Mouse (Mus musculus) hindbrain, embryonic 16.5 days (tissue): ENCODE measurements around the gene Naaladl1. TPM values are rescaled to one million over a fixed set of nuclear protein-coding genes. Genes with fewer than 3 reads are reported as not detected.
A peak's percentile ranks its signal among the peaks of the same experiment; 100 is the strongest.
"Not testable (repeated sequence)": the region's sequence is repeated elsewhere in the genome, so short reads cannot be mapped to it uniquely, and the experiment has no call there.

Experiments
- ATAC-seq: fragments of 200-750 bp; cut with Nextera tagmentation; 2 replicates; pipeline ENCODE4 v1.8.0; 2017; ENCODE audit warnings: moderate TSS enrichment, moderate library complexity
- H3K27ac ChIP-seq: fragments of 300-500 bp; sonication (generic); 2 replicates; pipeline ENCODE4 v1.5.1; 2014; ENCODE audit warnings: low read depth, mild to moderate bottlenecking, control low read depth, low read length, moderate library complexity
- H3K27me3 ChIP-seq: fragments of 300-500 bp; sonication (generic); replicated peaks from 2 replicates; pipeline ENCODE4 v1.6.1; 2014; ENCODE audit warnings: low read length; ENCODE audit not compliant: control insufficient read depth, insufficient read depth
- H3K36me3 ChIP-seq: fragments of 300-500 bp; sonication (generic); 2 replicates; pipeline ENCODE4 v1.6.1; 2014; ENCODE audit warnings: mild to moderate bottlenecking, low read length, moderate library complexity, mixed read lengths; ENCODE audit not compliant: control insufficient read depth, insufficient read depth
- H3K4me1 ChIP-seq: fragments of 300-500 bp; sonication (generic); 2 replicates; pipeline ENCODE4 v1.6.1; 2014; ENCODE audit warnings: low read depth, low read length; ENCODE audit not compliant: control insufficient read depth, insufficient read depth
- H3K4me2 ChIP-seq: fragments of 300-500 bp; sonication (generic); 2 replicates; pipeline ENCODE4 v1.6.1; 2014; ENCODE audit warnings: mild to moderate bottlenecking, low read length, control low read depth, moderate library complexity
- H3K4me3 ChIP-seq: fragments of 300-500 bp; sonication (generic); 2 replicates; pipeline ENCODE4 v1.5.1; 2014; ENCODE audit warnings: mild to moderate bottlenecking, low read length, control low read depth, moderate library complexity
- H3K9ac ChIP-seq: fragments of 300-500 bp; sonication (generic); 2 replicates; pipeline ENCODE4 v1.6.1; 2014; ENCODE audit warnings: low read depth, mild to moderate bottlenecking, control low read depth, low read length, moderate library complexity
- H3K9me3 ChIP-seq: fragments of 300-500 bp; sonication (generic); 2 replicates; pipeline ENCODE4 v1.6.1; 2014; ENCODE audit warnings: mild to moderate bottlenecking, low read length, moderate library complexity; ENCODE audit not compliant: control insufficient read depth
- WGBS: fragments of 180-500 bp; shearing (Covaris S2); extraction: QIAGEN DNeasy Blood & Tissue Kit; methylation state at CpG from one replicate; pipeline ENCODE4 v1.1.7; 2014; 5-methylcytosine and 5-hydroxymethylcytosine counted together
- polyA plus RNA-seq: library from polyadenylated mRNA; unstranded; fragments of >200 nt; fragmentation: Nextera tagmentation; extraction: Ambion mirVana; gene quantifications from 2 replicates; pipeline ENCODE4 v1.2.1, GENCODE M21; 2015

Naaladl1 gene
- polyA plus RNA-seq, 1 experiment from 2014 or later, result 0.43 TPM

DNA sequence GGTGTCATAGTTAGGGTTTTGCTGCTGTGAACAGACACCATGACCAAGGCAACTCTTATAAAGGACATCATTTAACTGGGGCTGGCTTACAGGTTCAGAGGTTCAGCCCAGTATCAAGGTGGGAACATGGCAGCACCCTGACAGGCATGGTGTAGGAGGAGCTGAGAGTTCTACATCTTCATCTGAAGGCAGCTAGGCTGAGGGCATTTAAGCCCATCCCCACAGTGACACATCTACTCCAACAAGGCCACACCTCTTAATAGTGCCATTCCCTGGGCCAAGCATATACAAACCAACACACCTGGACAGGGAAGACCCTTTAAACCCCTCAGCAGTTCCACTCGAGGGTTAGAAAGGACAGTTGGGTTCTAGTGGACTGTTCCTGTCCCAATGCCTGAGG, 27.6 kb downstream of the Naaladl1 start:
- not testable (repeated sequence) for H3K4me2 ChIP-seq, H3K27me3 ChIP-seq, H3K27ac ChIP-seq, H3K36me3 ChIP-seq, H3K4me3 ChIP-seq, H3K9ac ChIP-seq, H3K4me1 ChIP-seq, H3K9me3 ChIP-seq
- WGBS, result 60% methylated on average over 1 of the region's 1 CpGs
- ATAC-seq, result peak; percentile 15; the same call in 1 of the 2 replicates

DNA sequence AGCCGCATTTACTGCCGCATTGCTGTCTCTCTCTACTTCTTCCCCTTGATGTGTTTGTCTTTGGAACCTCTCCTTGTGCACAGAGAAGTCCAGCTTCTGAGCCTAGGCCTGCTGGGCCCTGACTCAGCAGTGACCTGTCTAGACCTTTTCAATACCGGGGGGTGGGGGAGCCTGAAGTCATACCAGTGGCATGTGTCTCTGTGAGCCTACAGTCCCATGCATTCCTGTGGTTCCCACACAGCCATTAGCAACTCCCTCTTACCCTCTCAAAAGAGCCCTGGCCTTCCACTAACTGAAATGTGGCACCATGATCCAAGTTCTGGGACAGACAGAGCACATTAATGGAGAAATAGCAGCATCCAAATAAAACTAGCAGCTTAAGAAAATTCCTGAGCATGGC, 30.8 kb downstream of the Naaladl1 start:
- Histone ChIP-seq H3K4me2 (no peak overlapping the region), H3K27me3 (no peaks in the 10 kb centered on the region), H3K27ac (no peak overlapping the region), H3K4me3 (no peak overlapping the region), H3K4me1 (peaks cover 8% of the 10 kb centered on the region), H3K36me3 (peaks cover 8% of the 10 kb centered on the region), H3K9me3 (no peaks in the 10 kb centered on the region), H3K9ac (no peak overlapping the region)
- 87% methylated on average over 3 of the region's 3 CpGs for WGBS
- no peak for ATAC-seq

DNA sequence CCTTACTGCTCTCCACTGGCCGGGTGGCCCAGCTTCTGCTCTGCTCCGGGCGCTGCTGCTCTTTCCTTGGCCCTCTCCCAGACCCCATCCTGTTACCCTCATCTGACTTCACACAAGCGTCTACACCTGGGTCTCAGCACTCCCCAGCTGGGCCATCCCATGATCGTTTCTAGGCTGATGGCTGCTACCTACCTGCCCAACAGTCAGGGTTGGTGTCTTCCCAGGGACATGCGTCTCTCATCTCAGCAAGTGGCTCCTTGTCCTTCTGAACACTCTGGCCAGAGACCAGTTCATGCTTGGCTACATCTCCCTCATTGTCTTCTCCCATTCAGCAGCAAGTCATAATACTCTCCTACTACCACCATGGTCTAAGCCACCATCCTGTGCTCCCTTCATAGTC, 34.1 kb downstream of the Naaladl1 start:
- H3K36me3 ChIP-seq, result peaks cover 8% of the 10 kb centered on the region
- peak overlapping the region; percentile 71 for H3K9ac ChIP-seq
- 90% methylated on average over 6 of the region's 6 CpGs for WGBS
- H3K27ac ChIP-seq, result no peak overlapping the region
- no peaks in the 10 kb centered on the region for H3K9me3 ChIP-seq
- H3K27me3 ChIP-seq, result no peaks in the 10 kb centered on the region
- no peak for ATAC-seq
- peak overlapping the region; percentile 53 for H3K4me3 ChIP-seq
- H3K4me1 ChIP-seq, result peaks cover 11% of the 10 kb centered on the region
- peak overlapping the region; percentile 69 for H3K4me2 ChIP-seq

DNA sequence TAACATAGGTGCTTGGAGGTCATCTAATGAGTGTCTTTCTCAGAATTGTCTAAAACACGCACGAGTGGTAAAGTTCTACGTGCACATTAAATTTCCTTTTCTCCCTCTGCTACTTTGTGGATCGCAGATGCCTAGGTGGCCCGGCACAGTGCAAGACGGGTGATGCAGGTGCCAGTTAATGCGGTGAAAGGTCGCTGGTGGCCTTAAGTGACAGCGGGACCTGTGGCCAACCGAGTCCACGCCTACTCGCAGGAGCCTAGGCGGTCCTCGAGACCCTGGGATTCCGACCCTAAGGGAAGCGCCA, 34.7 kb downstream of the Naaladl1 start:
- peak overlapping the region; percentile 53 for H3K4me3 ChIP-seq
- no peak for ATAC-seq
- H3K36me3 ChIP-seq, result peaks cover 7% of the 10 kb centered on the region
- peaks cover 11% of the 10 kb centered on the region for H3K4me1 ChIP-seq
- no peaks in the 10 kb centered on the region for H3K27me3 ChIP-seq
- H3K4me2 ChIP-seq, result peak overlapping the region; percentile 69
- H3K9me3 ChIP-seq, result no peaks in the 10 kb centered on the region
- peak overlapping the region; percentile 94 for H3K27ac ChIP-seq
- peak overlapping the region; percentile 71 for H3K9ac ChIP-seq
- WGBS, result 6% methylated on average over 16 of the region's 16 CpGs

DNA sequence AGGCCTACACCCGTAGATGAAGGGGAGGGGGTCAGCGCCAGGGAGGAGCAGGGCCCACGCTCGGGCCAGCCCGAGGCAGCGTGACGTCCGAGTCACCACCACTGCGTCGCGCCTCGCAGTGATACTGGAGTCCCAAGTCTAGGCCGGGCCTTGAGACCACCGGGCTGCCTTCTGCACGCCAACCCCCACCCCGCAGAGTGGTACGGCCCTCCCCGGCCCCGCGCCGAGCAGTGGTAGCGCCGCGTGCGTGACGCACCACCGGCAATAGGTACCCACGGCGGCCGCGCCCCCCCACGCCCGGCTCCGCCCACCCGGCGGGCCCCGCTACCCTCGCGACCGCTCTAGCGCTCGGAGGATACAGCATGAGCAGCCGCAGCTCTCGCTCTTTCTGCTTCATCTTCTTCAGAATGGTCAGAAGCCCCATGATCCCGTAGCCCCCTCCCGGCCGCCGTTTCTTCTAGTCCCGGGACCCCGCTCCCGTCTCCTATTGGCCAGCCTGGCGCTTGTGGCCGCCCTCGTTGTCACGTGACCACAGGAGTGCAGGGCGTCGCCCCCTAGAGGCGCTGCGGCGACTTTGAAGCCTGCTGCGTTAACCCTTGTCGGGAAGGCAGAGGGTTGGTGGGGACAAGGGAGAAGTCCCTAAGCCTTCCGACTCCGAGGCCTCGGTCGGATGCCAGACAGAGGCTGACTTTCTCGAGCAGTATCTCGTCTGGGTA, 35.3 kb downstream of the Naaladl1 start, which contains the start of gene Batf2:
TSS of gene Batf2 (plus strand) at position 306 of the 716 bp plus-strand sequence.
- peak within 1 kb of the TSS; percentile 71 for H3K9ac ChIP-seq
- H3K4me1 ChIP-seq, result peaks cover 11% of the 10 kb centered on the region
- H3K36me3 ChIP-seq, result peaks cover 2% of the 10 kb centered on the region; the same call in 1 of the 2 replicates
- H3K9me3 ChIP-seq, result no peaks in the 10 kb centered on the region
- under 1% methylated on average over 55 of the region's 68 CpGs for WGBS
- H3K4me2 ChIP-seq, result peak within 1 kb of the TSS; percentile 69
- no peaks in the 10 kb centered on the region for H3K27me3 ChIP-seq
- peak within 1 kb of the TSS; percentile 53 for H3K4me3 ChIP-seq
- ATAC-seq, result peak; percentile 94
- peak within 1 kb of the TSS; percentile 94 for H3K27ac ChIP-seq

DNA sequence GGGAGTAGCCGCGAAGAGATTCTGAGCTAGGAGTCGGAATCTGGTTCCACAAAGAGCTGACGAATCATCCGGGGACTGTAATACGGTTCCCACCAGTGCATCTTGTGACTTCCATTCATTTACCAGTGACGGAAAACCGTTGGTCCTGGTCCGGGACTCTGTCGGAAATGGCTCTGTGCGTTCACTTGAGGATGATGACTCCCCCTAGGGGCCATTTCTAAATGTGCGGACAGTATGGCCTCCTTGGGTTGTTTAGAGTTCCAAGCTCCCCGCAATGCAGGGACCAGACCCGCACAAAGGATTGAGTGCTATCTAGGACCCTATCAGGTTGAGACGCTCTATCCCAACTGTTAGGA, 35.8 kb downstream of the Naaladl1 start, which contains the start of gene Arl2:
TSS of gene Arl2 (minus strand) at position 155 of the 356 bp plus-strand sequence.
- H3K27ac ChIP-seq, result peak within 1 kb of the TSS; percentile 94
- H3K4me3 ChIP-seq, result peak within 1 kb of the TSS; percentile 53
- peaks cover 11% of the 10 kb centered on the region for H3K4me1 ChIP-seq
- no peaks in the 10 kb centered on the region for H3K27me3 ChIP-seq
- no peaks in the 10 kb centered on the region for H3K9me3 ChIP-seq
- peak within 1 kb of the TSS; percentile 71 for H3K9ac ChIP-seq
- 0% methylated on average over 15 of the region's 15 CpGs for WGBS
- ATAC-seq, result peak; percentile 80
- no peaks in the 10 kb centered on the region for H3K36me3 ChIP-seq
- peak within 1 kb of the TSS; percentile 69 for H3K4me2 ChIP-seq

DNA sequence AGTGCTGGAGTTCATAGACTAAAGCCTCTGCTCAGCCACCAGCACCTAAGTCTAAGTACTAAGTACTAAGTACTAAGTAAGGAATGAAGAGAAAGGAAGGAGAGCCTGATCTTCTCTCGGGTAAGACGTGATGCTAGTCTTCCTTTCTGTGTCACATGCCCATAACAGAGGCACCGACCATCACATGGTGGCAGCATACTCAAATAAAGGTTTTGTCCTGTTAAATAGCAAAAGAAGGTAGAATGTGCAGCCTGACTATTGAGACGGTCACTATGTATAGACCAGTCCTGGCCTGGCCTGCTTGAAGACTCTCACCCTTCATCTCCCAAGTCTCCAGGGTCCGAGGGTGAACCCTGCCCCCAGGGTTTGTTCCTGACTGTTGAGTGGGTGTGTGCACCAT, 39.3 kb downstream of the Naaladl1 start:
- H3K4me3 ChIP-seq, result no peak overlapping the region
- no peaks in the 10 kb centered on the region for H3K9me3 ChIP-seq
- WGBS, result 80% methylated on average over 5 of the region's 5 CpGs
- H3K4me1 ChIP-seq, result peaks cover 6% of the 10 kb centered on the region
- H3K36me3 ChIP-seq, result no peaks in the 10 kb centered on the region
- H3K4me2 ChIP-seq, result no peak overlapping the region
- ATAC-seq, result no peak
- H3K27me3 ChIP-seq, result no peaks in the 10 kb centered on the region
- no peak overlapping the region for H3K27ac ChIP-seq
- no peak overlapping the region for H3K9ac ChIP-seq

DNA sequence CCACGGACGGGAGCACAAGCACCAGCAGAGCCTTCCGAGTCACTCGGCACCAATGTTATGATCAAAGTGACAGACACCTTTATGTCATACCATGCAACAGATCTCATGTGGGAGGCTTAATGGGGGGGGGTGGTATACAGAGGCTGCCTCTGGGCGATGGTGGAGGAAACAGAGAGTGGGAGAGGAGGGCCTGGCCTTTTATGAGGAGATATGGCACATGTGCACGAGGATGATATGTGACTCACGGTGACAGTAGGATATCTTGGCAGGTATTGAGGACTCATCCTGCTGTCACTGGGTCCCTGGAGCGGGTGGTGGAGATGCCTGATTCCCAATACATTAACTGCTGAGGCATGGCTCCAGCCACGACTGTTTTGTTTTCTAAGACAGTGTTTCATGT, 49.6 kb downstream of the Naaladl1 start:
- H3K27ac ChIP-seq, result no peak overlapping the region
- H3K4me3 ChIP-seq, result no peak overlapping the region
- 77% methylated on average over 9 of the region's 9 CpGs for WGBS
- H3K4me1 ChIP-seq, result no peaks in the 10 kb centered on the region
- H3K9ac ChIP-seq, result no peak overlapping the region
- no peaks in the 10 kb centered on the region for H3K36me3 ChIP-seq
- no peak for ATAC-seq
- no peak overlapping the region for H3K4me2 ChIP-seq
- no peaks in the 10 kb centered on the region for H3K9me3 ChIP-seq
- H3K27me3 ChIP-seq, result no peaks in the 10 kb centered on the region

DNA sequence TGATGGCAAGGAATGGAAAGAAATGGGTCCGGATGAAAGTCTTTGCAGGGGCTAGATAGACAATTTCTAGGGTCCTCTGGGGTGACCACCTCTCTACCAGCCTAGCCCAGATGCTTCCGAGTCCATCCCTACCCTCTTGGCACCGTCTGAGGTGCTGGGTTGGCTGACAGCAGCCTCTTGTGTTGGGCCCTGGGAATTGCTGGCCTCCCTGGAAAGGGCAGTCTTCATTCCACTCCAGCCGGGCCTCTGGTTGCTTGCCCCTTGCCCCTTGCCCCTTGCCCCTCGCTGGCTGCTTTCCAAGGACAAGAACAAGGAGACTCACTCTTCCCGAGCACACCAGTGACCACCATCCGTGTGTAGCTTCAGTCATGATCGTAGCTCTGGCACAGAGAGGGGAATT, 50.8 kb downstream of the Naaladl1 start:
- Histone ChIP-seq H3K9ac (no peak overlapping the region), H3K27ac (no peak overlapping the region), H3K9me3 (no peaks in the 10 kb centered on the region), H3K4me3 (no peak overlapping the region), H3K4me1 (no peaks in the 10 kb centered on the region), H3K36me3 (no peaks in the 10 kb centered on the region), H3K27me3 (no peaks in the 10 kb centered on the region), H3K4me2 (no peak overlapping the region)
- ATAC-seq, result no peak
- 56% methylated on average over 8 of the region's 8 CpGs for WGBS
